Mouse (Mus musculus) hindbrain, embryonic 11.5 days (tissue): ENCODE results near the gene Gm28043. TPM values are rescaled to one million over a fixed set of nuclear protein-coding genes. Genes with fewer than 3 reads are reported as not detected.

ENCODE experiments used
- ATAC-seq: fragments of 200-750 bp; cut with Nextera tagmentation; 2 replicates; pipeline ENCODE4 v1.8.0; 2017; ENCODE audit warnings: mild to moderate bottlenecking, moderate TSS enrichment, moderate library complexity; ENCODE audit not compliant: low FRiP score
- DNase-seq: peaks from one replicate; pipeline ENCODE4 v3.0.0-alpha.2; 2015; ENCODE audit warnings: low spot score
- H3K27ac ChIP-seq: fragments of 300-500 bp; sonication (generic); 2 replicates; pipeline ENCODE4 v1.5.1; 2014; ENCODE audit warnings: mild to moderate bottlenecking, low read depth, low read length
- H3K27me3 ChIP-seq: fragments of 300-500 bp; sonication (generic); 2 replicates; pipeline ENCODE4 v1.6.1; 2014; ENCODE audit warnings: mild to moderate bottlenecking, low read length, moderate library complexity, mixed read lengths; ENCODE audit not compliant: control insufficient read depth, insufficient read depth
- H3K36me3 ChIP-seq: fragments of 300-500 bp; sonication (generic); 2 replicates; pipeline ENCODE4 v1.6.1; 2014; ENCODE audit warnings: mild to moderate bottlenecking, low read length, moderate library complexity, mixed read lengths; ENCODE audit not compliant: control insufficient read depth, insufficient read depth
- H3K4me1 ChIP-seq: fragments of 300-500 bp; sonication (generic); replicated peaks from 2 replicates; pipeline ENCODE4 v1.6.1; 2014; ENCODE audit warnings: low read length, mixed read lengths; ENCODE audit not compliant: control insufficient read depth, insufficient read depth
- H3K4me2 ChIP-seq: fragments of 300-500 bp; sonication (generic); replicated peaks from 2 replicates; pipeline ENCODE4 v1.6.1; 2014; ENCODE audit warnings: mild to moderate bottlenecking, low read depth, low read length
- H3K4me3 ChIP-seq: fragments of 300-500 bp; sonication (generic); 2 replicates; pipeline ENCODE4 v1.5.1; 2014; ENCODE audit warnings: low read depth, low read length
- H3K9ac ChIP-seq: fragments of 300-500 bp; sonication (generic); 2 replicates; pipeline ENCODE4 v1.6.1; 2014; ENCODE audit warnings: low read depth, low read length
- H3K9me3 ChIP-seq: fragments of 300-500 bp; sonication (generic); 2 replicates; pipeline ENCODE4 v1.6.1; 2016; ENCODE audit warnings: low read length; ENCODE audit not compliant: control insufficient read depth
- WGBS: fragments of 180-500 bp; shearing (Covaris S2); extraction: QIAGEN DNeasy Blood & Tissue Kit; methylation state at CpG from one replicate; pipeline ENCODE4 v1.1.7; 2014; 5-methylcytosine and 5-hydroxymethylcytosine counted together
- polyA plus RNA-seq: library from polyadenylated mRNA; unstranded; fragments of >200 nt; fragmentation: Nextera tagmentation; extraction: Ambion mirVana; gene quantifications from 2 replicates; pipeline ENCODE4 v1.2.1, GENCODE M21; 2014

Gene Gm28043
- polyA plus RNA-seq, 1 experiment from 2014 or later = 3.2 TPM

DNA sequence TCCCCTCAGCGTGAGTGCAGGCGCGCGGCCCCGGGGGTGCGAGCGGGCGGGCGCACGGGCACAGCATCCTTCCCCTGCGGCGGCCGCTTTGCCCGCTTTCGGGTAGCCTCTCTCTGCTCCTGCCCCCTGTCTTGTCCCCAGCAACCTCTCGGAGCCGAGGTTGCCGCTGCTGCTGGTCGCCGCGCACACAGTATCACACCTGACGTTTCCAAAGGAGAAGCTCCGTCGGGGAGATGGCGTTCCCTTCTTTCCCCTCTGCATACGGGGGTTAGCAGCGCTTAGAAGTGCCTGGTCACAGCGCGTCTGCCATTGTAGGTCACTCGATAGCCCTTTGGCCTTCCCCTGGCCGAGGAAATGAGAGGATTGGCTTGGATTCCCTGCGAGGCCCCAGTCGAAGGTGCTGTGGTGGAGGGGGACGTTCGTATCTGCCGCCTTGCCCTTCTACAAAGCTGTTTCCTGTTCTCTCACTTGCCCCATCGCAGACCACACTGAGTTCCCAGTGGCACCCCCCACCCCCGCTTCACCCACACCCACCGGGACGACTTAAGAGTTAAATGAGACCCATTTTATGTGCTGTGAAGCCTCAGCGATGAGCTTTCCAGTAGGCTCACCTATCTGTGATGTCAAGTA lies 46.2 kb downstream of the Gm28043 start:
- Histone ChIP-seq H3K27me3 (no peaks in the 10 kb centered on the region), H3K4me2 (peak overlapping the region; percentile 77), H3K9me3 (no peaks in the 10 kb centered on the region), H3K27ac (peak overlapping the region; percentile 89), H3K36me3 (no peaks in the 10 kb centered on the region), H3K4me1 (no peaks in the 10 kb centered on the region), H3K9ac (peak overlapping the region; percentile 96), H3K4me3 (peak overlapping the region; percentile 97)
- WGBS = 0% methylated on average over 34 of the region's 41 CpGs
- peak; percentile 77 for ATAC-seq
- no peak for DNase-seq

DNA sequence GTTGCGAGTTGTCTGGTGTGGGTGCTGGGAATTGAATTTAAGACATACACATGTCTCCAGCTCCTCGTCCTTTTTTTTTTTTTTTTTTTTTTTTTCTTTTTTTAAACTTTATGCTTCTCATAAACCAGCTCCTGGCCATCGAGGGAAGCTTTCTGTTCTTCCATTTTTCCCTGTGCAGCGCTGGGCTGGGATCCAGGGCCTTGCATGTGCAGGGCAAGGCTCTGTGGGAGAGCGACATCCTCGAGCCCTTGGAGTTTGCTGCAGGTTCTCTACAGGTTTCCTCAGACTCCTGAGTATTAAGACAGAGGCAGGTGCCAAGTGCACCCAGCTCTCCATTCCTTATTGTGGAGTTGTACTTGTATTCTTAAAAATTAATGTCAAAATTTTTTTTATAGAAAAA lies 47.5 kb downstream of the Gm28043 start:
- Histone ChIP-seq H3K27ac (no peak overlapping the region), H3K27me3 (no peaks in the 10 kb centered on the region), H3K4me2 (no peak overlapping the region), H3K4me3 (no peak overlapping the region), H3K9me3 (no peaks in the 10 kb centered on the region), H3K36me3 (no peaks in the 10 kb centered on the region), H3K9ac (no peak overlapping the region), H3K4me1 (no peaks in the 10 kb centered on the region)
- no peak for ATAC-seq
- no peak for DNase-seq
- WGBS = 96% methylated on average over 6 of the region's 6 CpGs

DNA sequence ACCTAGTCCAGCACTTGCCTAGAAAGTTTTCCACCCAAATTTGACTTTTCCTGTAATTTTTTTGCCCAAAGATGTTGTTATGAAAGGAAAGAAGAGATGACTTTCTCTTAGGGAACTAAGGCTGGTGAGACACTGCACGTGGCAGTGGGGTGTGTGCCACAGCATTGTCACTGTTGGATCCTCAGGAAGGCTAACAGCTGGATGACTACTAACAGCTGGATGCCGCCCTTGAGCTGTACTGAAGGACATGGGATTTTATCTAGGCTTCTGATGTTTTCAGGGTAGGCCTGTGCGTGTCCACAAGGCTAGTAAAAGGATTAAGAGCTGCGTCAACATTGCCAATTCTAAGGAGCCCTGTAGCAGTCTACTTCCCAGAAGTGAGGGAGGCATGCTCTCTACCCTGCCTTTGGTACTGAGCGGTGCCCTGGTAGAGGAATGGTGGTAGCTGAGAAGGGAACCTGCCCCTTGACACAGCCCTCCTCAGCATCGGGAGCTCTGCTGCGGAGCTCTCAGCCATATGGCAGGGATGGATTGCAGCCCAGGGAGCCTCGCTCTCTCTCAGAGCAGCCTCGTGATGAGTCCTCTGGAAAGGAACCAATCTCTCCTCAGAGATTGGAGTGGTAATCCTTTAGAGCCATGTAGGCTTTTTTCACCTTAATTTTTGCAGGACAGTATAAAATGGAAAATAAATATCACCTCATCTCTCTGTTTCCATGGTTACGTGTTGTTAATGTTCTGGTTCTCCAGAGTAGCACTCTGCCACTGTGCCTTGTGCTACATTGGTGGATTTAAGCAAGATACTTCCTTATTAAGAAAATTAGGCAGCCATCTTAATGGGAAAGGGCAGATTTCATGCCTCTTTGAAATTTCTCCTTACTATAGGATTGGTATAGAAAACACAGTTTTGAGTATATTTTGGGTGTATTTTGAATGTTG lies 53.6 kb downstream of the Gm28043 start:
- DNase-seq (no peak), ATAC-seq (no peak)
- H3K27ac ChIP-seq = no peak overlapping the region
- H3K36me3 ChIP-seq = 0 out of 2 replicates have a peak, but pooled peaks cover 5% of the 10 kb centered on the region
- H3K9me3 ChIP-seq = no peaks in the 10 kb centered on the region
- no peak overlapping the region for H3K9ac ChIP-seq
- no peaks in the 10 kb centered on the region for H3K27me3 ChIP-seq
- H3K4me3 ChIP-seq = no peak overlapping the region
- no peaks in the 10 kb centered on the region for H3K4me1 ChIP-seq
- 83% methylated on average over 10 of the region's 10 CpGs for WGBS
- no peak overlapping the region for H3K4me2 ChIP-seq

- no peak overlapping the region for H3K9ac ChIP-seq
- H3K36me3 ChIP-seq = 0 out of 2 replicates have a peak, but pooled peaks cover 5% of the 10 kb centered on the region
- no peak overlapping the region for H3K4me2 ChIP-seq
- WGBS = 97% methylated on average over 4 of the region's 4 CpGs
- H3K4me1 ChIP-seq = no peaks in the 10 kb centered on the region
- H3K27me3 ChIP-seq = no peaks in the 10 kb centered on the region
- H3K9me3 ChIP-seq = no peaks in the 10 kb centered on the region
- ATAC-seq = no peak
- H3K27ac ChIP-seq = no peak overlapping the region
- no peak for DNase-seq
- H3K4me3 ChIP-seq = no peak overlapping the region
Measured at GRCm38 (mm10) chr17:29669030-29669429, 54.4 kb downstream of the Gm28043 start.

- no peaks in the 10 kb centered on the region for H3K4me1 ChIP-seq
- H3K36me3 ChIP-seq = 0 out of 2 replicates have a peak, but pooled peaks cover 5% of the 10 kb centered on the region
- no peak overlapping the region for H3K9ac ChIP-seq
- H3K27me3 ChIP-seq = no peaks in the 10 kb centered on the region
- H3K9me3 ChIP-seq = no peaks in the 10 kb centered on the region
- DNase-seq (no peak), ATAC-seq (no peak)
- no peak overlapping the region for H3K4me2 ChIP-seq
- H3K27ac ChIP-seq = no peak overlapping the region
- no peak overlapping the region for H3K4me3 ChIP-seq
Measured at GRCm38 (mm10) chr17:29669936-29670335, 55.3 kb downstream of the Gm28043 start.

GRCm38 (mm10) chr17:29671021-29671420 lies 56.3 kb downstream of the Gm28043 start:
- 0 out of 2 replicates have a peak, but pooled peaks cover 5% of the 10 kb centered on the region for H3K36me3 ChIP-seq
- WGBS = 97% methylated on average over 2 of the region's 2 CpGs

GRCm38 (mm10) chr17:29673325-29673724 lies 58.6 kb downstream of the Gm28043 start:
- Histone ChIP-seq H3K27ac (no peak overlapping the region), H3K4me1 (no peaks in the 10 kb centered on the region), H3K4me3 (no peak overlapping the region), H3K9ac (no peak overlapping the region), H3K9me3 (no peaks in the 10 kb centered on the region), H3K27me3 (no peaks in the 10 kb centered on the region), H3K4me2 (no peak overlapping the region), H3K36me3 (peaks cover 9% of the 10 kb centered on the region)
- WGBS = 90% methylated on average over 4 of the region's 4 CpGs
- no peak for DNase-seq
- no peak for ATAC-seq

More at GRCm38 (mm10) chr17:29671021-29671420, 56.3 kb downstream of the Gm28043 start:
- Histone ChIP-seq H3K9ac (no peak overlapping the region), H3K9me3 (no peaks in the 10 kb centered on the region), H3K27ac (no peak overlapping the region), H3K27me3 (no peaks in the 10 kb centered on the region), H3K4me1 (no peaks in the 10 kb centered on the region), H3K4me3 (no peak overlapping the region), H3K4me2 (no peak overlapping the region)
- ATAC-seq = no peak
- DNase-seq = no peak

DNA sequence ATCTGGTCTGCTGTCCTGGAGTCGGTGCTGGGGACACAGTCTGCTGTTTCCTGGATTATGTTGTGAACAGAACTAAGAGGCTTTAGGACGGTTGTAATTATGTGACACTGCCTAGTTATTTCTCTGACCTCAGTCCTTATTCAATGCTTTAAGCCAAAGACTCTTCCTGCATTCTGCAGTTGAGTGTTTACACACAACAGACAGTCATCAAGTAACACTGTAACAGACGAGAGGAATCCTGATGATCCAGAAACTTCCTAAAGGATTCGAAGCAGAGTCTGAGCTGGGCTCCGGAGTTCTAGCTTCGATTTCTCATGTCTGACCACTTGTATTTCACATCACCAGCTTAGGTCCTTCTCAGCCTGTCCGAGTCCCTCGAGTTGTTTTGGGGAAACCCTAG lies 63.9 kb downstream of the Gm28043 start:
- no peak overlapping the region for H3K4me2 ChIP-seq
- peaks cover 4% of the 10 kb centered on the region for H3K36me3 ChIP-seq
- H3K4me1 ChIP-seq = no peaks in the 10 kb centered on the region
- no peak for ATAC-seq
- no peak overlapping the region for H3K9ac ChIP-seq
- no peak overlapping the region for H3K4me3 ChIP-seq
- H3K9me3 ChIP-seq = no peaks in the 10 kb centered on the region
- H3K27me3 ChIP-seq = no peaks in the 10 kb centered on the region
- no peak overlapping the region for H3K27ac ChIP-seq
- no peak for DNase-seq
- 91% methylated on average over 8 of the region's 8 CpGs for WGBS
